Mouse (Mus musculus) layer of hippocampus, postnatal 36 days (tissue): ENCODE measurements at regions not wholly inside any gene's neighbourhood (a gene's known extent, or its start where the extent isn't known, plus 50 kb on each side); places are given as distances from the start of the nearest gene placed in this dataset.

Experiments used
- DNase-seq, 2 experiments: peaks; one replicate each; pipeline ENCODE4 v3.0.0; 2022

DNA sequence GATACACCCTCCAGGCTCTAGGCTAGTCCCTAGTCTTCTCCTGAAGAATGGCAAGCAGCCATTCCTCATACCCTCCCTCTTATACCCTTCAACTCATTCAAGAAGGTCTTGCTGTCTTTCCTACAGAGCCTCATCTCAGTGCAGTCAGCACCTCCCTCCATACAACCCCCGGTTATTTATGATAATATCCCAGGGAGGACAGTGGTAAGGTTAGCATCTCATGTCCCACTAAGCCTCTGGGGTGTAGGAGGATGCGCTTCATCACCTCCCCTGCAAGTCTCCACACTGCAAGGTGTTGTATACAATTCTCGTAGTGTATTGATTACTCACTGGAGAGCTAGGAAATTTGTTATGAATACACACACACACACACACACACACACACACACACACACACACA lies 80.2 kb upstream of the Shisa6 start:
- DNase-seq: no peak

DNA sequence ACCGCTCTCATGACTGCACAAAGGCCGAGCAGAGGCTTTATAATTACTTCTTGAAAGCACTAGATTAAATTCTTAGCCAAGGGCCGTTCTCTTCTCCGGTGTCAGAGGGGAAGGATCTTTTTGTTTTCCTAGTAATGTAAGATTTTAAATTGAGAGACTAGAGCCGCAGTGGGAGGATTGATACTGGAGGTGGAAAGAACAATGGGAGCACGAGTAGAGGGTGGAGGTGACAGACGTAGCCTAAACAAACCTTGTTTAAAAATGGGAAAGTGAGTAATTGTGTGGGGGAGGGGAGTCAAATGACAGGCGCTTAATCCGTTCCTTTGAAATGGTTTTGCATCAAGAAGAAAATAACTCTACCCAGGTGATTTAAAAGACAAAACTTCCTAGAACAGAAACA lies 80.9 kb upstream of the Shisa6 start:
- DNase-seq: no peak

DNA sequence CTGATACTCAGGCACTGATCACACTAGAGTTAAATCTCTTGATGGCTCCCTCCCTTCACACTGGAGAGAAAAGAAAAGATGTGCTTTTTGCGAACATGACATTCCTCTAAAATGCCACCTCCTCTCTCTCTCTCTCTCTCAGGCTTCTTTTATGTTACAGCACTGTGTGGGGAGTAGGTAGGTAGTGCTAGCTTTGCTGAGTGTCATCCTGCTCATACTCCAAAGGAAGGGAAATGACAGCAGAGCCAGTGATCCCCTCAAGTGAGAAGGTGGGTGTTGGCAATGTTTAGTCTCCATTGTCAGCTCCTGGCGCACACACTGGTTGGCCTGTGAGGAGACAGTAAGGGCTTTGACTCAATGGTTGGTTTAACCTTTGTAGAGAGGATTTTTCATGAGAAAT lies 84.0 kb upstream of the Shisa6 start:
- DNase-seq: no peak

DNA sequence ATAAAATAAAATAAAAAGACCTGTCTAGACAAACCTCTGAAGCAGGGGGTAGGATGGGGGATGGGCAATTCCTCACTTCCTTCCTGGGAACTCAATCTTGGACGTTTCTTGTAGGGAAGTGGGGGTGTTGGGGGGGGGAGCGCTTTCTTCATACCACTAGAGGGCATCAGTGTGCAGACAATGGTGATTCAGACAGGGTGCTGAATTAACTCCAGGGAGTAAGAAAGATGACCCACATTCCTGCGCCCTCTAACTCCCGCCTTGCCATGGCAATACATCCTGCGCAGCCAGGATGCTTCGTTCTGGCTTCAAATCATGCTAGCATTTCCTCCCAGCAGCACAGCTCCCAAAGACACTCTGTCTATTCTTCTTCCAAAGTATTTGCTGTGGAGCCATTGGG lies 87.4 kb upstream of the Shisa6 start:
- DNase-seq: peak in 1 of 2 experiments; percentile 3

DNA sequence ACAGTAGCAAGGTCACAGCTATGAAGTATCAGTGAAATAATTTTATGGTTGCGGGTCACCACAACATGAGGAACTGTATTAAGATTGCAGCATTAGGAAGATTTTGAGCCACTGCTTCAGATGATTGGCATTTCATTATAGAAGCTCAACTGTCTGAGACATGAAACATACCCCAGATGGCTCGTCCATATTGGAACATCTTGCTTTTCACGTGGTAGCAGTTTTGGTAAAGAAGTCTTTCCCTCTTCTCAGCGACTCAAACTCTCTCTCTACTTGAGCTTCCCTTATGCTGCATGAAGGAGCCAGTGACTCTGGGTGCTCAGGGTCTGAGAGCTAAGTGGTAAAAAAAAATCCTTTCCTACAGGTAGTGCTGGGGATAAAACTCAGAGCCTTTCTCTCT lies 99.7 kb upstream of the Shisa6 start:
- DNase-seq: peak; percentile 5 to 16

DNA sequence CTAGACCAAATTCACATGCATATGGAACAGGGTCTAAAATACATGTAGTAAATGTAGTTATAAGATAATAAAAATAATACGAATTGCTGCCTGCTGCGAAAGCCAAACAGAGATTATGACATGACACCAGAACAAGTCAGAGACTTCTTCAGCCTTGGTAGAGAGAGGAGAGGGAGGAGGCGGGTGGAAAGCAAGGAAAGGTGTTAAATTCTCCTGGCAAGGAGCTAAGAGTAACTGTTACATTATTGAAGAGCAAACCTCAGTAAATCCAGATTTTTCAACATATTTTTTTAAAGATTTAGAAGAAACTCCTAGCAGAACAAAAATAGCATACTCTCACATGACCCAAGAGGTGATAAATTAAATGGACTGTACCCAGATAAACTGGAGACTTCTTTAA lies 131.0 kb upstream of the Shisa6 start:
- DNase-seq: no peak

DNA sequence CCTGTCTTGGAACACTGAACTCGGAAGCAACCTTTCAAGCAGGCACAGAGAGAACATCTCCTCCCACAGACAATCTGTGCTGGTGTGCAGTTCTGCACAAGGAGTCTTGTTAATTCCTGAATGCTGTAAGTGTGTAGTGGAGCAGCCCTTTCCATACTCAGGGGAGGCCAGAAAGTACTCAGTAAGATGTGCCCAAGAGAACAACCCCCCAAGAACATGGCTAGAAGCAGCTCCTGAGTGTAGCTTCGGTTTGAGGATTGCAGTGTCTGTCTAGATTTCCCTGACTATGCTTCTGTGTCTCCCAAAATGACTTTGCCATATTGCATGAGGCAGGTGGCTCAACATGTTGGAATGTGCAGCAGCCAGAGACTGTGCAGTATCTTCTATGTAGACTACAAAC lies 148.8 kb upstream of the Shisa6 start:
- DNase-seq: peak; percentile 68 to 69

DNA sequence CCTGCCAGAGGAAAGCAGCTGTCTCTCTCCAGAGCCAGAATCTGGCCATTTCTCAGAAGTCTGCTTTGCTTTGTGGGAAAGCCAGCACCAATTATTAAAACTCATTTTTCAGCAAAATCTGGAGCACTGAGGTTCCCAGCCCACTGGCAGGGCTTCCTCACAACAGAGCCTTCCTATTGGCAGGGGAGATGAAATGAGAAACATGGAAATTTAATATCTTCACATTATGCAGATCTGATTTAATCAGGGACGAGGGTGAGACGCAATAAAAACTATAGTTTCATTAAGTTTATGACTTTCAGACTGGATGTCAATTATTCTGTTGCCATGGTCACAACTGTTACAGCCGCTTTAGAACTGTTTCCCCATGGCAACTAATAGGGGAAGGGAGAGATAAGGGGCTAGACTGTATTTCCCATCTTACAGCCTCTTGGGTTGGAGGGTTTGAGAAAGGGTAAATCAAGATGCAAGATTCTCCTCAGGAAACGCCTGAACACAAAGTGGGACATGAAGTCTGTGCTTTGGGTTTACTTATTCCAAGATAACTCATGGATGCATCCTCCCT lies 154.4 kb upstream of the Shisa6 start:
- DNase-seq: no peak

DNA sequence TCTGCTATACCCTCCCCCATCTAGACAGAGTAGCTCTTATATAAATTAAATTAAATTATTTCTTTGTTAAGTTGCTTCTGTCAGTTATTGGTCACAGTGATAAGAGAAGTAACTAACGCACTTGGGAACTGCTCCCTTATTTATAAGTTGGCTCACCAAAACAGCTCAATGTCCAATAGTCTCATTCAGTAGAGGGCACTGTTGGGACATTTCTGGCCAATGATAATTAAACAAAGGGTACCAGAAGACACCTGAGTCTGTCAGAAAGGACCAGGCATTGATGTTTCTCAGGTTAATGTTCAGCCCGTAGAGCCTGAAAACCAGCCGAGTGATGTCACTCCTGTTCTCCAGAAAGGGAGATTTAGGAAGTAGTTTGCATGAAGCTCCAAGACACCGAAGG lies 156.1 kb upstream of the Shisa6 start:
- no peak for DNase-seq

DNA sequence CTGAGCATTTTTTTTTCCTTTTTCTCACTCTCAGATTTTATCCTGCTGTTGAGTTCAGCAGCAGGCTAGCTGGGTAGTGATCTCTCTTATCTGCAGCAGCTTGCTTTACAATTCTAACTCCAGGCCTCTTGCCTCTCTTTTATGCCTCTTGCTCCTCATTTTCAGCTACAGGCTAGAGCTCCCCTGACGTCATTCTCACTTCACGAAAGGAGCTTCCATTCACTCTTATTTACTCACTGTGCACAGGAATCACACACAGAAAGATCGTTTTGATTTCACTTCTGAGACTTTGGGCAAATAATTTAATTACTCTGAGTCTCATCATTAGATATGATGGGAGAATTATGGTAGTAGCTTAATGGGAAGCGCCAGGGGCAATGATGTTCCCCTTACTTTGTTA lies 158.4 kb upstream of the Shisa6 start:
- no peak for DNase-seq

DNA sequence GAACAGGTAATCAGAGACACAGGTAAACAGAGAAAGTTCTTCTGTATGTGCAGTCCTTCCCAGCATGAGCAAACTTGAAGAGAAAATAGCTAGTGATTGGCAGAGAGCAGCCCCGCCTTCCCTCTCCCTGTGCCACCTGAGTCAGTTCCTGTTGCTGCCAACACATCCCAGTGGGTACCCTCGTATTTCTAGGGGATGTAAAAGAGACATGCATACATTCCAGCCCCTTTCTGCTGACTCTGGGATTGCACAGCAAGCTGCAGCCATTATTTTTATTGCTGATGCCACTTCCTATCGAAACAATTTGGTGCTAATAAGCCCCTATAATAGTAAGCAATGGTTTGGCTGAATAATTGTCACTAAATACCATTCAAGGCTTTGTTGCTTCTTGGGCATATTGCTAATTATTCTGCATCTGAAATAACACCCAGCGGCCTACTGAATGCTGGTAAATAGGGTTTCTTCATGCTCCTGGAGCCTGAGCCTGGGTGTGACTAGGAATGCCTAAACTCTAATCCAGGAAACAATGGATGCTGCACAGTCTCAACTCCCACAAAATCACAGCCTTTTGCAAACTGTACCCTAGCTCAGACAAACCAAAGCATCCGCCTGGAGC lies 169.0 kb upstream of the Shisa6 start:
- DNase-seq: no peak

DNA sequence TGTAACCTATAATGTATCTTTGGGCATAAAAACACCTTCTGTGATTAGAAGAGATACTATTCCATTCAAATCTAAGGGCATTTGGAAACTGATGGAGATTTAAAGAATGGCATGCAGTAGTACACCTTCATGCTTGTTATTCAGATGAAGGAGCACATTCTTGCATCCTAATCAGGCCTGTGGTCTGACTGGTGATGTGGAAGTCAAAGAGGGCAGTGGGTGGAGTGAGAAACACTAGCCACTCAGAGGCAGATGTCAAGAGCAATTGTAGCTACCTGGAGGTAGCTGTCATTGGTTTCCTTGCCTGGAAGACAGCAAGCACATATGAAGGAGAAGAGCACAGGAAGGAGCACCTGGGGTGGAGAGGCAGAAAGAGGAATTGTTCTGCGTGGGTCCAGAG lies 171.0 kb upstream of the Shisa6 start:
- DNase-seq: no peak

DNA sequence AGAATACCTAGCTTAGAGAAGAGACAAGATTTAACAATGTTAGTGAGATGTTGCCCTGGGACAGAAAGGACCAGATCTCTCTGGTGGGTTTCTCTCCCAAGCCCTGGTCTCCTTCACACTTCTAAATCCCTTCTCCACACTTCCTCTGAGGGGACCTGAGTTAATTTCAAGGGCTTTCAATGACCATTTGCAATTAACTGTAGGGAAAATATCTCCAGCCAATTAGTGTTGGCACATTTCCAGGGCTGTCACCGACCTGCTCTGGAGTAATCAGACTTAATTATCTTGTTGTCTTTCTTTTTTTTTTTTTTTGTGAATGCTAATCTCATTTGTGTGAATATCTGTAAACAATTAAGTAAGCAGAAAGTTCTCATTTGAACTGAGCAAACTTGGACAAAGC lies 166.3 kb upstream of the Pirt start:
- no peak for DNase-seq

DNA sequence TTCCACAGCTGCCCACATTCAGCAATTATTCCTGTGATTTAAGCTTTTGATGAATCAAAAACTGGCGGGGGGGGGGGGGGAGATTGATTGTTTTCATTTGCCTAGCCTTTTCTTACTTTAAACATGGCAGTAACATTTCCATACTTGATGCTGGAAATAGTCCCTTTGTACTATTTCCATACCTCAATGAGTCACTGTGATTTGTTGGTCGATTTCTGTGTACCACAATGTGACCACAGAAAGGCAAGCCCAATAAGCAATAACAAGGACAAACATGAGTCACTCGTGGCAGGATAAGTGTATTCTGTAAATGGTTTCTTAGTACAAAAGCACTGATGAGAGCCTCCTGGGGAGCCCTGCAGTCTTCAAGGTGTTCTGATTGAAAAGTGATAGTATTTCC lies 121.8 kb upstream of the Pirt start:
- no peak for DNase-seq

DNA sequence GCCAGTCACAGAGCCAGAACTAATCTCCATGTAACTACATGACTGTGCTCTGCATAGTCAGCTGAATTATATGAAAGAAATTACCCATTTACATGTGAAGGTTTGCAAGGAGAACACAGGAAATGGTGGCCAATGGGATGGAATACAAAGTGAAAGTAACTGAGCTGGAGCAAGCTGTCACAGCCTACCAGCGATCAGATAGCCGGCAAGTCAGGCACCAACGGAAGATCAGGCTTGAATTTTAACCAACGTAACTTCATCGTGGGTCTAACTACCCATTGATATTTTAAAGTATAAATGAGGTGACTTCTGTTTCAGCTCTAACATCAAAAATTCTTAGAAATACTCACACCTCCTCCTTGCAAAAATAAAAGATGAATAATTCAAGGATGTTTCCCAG lies 104.9 kb upstream of the Pirt start:
- no peak for DNase-seq

DNA sequence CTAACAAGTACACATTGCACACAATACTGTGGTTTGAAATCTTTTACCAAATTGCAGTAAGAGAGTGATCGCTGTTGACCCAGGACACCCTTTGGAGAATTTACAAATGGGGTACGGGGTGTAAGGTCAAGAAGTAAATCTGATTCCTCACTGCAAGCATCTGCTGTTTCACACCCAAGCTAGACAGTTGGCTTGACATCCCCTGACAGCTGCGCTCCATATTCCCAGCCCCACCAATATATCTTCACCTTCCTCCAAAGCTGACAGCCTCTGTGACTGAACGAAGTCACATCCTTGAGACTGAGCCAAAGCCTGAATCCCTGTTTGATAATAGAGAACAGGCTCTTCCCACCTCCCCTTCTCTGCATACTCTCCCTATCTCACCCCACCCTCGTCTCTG lies 98.5 kb upstream of the Pirt start:
- DNase-seq: no peak

DNA sequence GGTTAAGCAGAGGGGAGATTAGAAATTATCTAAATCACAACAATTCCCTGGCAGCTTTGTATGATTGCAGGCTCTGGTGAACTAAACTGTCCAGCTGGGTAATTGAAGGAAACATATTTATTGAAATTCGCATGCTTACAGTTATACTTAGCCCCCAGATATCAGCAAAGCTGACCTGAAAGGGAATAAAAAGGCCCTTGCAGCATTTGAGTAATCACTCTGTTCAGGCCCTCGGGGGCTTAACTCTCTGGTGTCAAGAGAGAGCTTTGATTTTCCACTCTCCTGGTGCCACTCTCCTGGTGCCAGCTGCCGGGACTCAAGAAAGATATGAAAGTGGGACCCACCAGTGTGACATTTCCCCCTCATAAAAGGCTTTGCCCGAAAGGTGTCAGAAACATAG lies 98.0 kb upstream of the Pirt start:
- DNase-seq: no peak

DNA sequence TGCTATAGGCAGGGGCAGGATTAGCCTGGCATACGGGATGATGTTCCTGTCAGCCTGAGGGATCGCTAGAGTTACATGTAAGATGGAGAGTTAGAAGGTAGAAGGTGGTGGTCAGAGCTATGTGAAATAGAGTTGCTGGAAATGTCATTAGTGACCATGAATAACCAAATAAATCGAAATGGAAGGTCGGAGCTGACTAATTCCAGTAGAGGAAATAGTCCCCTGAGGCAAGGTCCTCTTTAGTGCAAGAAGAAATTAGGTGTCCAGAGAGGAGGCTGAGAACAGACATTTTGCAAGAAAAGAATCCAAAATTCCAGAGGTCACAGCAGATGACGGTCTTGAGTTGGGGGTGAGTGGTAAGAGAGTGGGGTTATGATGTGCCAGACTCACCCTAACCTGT lies 75.9 kb upstream of the Pirt start:
- DNase-seq: no peak

DNA sequence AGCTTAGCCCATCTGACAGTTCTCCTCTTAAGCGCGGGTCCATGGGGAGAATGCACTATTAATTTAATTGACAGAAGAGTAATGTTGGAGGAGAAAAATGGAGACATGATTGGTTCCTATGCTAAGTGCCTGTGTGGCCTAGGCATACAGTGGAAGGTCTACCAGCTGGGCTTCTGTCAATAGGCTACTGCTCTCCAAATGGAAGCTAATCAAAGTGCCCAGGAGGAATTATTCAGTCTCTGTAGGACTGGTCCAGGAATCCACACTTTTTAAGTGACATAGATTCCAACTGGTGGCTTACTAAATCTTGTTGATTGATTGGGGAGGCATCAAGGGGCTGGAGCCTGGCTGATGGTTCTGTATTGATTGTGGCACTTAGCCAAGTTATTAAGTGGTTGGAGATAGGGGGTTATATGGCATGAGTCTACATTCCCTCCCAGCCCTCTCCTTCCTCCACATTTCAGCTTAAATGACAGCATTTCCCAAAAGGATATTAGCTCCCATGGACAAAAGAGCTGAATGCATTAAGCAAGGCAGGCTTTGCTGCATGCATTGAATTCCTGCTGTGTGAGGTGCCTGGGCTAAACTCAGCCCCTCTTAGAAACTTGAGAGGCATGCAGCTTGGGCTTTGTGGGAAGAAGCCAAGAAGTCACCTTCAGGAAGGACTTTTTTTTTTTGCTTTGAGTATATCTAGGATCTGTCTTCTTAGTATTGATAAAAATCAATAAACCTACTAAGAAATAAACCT lies 75.0 kb upstream of the Pirt start:
- DNase-seq: no peak

DNA sequence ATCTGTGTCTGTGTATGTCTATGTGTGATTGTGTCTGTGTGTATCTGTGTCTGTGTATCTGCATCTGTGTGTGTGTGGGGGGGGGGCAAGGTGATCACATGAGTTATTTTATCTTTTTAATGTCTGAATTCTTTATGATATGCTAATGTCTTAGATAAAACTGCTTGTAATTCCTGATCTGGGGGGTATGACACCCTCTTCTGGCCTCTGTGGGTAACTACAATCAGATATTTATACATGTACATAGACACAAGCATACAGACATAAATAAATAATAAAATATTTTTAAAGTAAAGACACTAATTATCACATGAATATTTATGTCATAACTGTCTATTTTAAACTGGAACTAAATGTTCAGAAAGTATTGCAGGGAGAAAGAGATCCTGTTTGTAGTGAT lies 66.5 kb upstream of the Pirt start:
- no peak for DNase-seq

DNA sequence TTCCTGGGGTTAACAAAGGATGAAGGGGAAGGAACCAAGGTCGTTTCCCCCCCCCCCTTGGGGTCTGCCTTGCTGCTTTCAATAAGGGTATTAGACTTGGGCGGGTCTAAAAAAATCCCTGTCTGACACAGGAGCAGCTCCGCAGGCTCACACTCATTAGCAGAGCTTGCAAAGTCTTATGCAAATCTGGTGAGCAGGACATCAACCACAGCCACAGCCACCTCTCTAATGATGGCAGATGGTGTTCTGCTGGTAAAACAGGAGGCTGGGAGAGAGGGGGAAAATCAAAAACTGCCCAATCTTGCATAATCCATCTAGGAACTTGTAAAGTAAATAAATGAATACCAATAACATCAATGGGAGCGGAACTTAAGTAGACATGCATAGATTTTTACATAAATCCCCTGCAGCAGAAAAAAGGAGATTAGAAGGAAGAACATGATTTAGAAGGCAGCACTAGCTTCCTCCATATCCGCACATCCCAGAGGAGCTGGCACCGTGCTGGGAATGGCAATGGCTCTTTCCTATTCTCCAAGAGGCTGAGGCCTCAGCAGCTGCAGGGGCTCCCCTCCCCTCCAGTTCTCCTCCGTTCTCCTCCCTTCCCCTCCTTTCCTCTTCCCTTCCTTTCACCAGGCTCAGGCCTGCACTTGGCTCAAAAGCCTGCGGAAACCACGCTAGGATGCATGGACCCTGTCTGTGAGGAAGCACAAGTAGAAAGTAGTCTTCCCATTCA lies 65.6 kb upstream of the Pirt start:
- DNase-seq: peak; percentile 11 to 16
